14 mouse cellular contexts compared by ENCODE assay signal in the genomic region with DNA sequence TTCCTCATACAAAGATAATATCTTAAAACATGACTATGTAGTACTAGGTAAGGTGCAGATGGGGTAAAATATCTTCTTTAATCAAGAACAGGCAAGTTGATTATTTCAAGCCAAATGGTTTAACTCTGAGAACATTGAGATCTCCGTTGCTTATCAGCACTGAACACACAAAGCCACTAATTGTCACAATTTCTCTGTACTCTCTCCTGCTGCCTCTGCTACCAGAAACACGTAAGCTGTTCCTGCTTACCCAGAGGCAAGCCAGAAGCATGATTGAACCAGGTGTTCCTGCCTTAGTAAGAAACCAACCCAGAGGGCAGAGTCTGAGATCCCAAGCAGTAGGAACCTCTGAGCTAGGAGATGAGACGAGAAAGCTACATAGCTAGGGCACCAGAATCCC.
"Had no signal": no experiment of that assay in that cellular context is flagged by ENCODE, and none has a peak within 500 bp of the region (broad histone marks: within the 10 kb centered on the region; RNA-seq: fewer than 3 reads in every experiment).

No protein-coding gene starts in this region.

- DNase-seq: cerebellum, adult 9-10 months; cerebellum, adult 9-11 months; cerebellum, postnatal 10 days; cerebellum, postnatal 14 days; cerebellum, postnatal 25 days; cerebellum, postnatal 36 days; embryo, embryonic 11 days; forebrain, postnatal 0 days; gastrocnemius, adult 2 months; gastrocnemius, postnatal 10 days; gastrocnemius, postnatal 14 days; gastrocnemius, postnatal 36 days; heart, adult 18-20 months; heart, adult 2 months had no signal
